Mouse (Mus musculus) erythroblast, embryonic 14.5 days (primary cell): ENCODE measurements around the gene Lhx1.

Experiments used
- GATA1 ChIP-seq: IDR thresholded peaks from 2 replicates; pipeline ENCODE4 v1.6.1; 2012; ENCODE audit warnings: low read length, inconsistent platforms, mixed read lengths
- TAL1 ChIP-seq: IDR thresholded peaks from 3 replicates; pipeline ENCODE4 v1.6.1; 2012; ENCODE audit warnings: low read length, inconsistent platforms, mixed read lengths

DNA sequence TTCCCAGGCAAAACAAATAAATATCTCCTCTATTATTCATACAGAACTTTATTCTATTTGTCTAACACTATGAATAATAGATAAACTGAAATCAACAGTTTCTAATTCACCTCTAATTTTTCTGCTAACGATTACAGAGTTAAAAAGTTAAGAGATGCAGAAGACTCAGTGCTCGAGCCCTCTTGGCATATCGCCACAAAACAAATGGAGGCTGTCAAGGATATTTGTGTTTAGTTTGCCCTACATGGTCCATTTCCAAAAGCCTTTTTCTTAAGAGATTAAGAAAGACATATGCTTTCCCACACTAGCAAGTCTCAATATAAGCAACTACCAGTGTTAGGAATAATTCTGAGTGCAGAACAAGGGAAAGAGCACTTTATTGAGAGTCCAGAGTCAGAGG lies 44.9 kb downstream of the Lhx1 start:
- TF ChIP-seq GATA1 (no peak), TAL1 (no peak)
